Mouse (Mus musculus) heart, postnatal 0 days (tissue): ENCODE results near the gene Uqcr10. TPM values are rescaled to one million over a fixed set of nuclear protein-coding genes. Genes with fewer than 3 reads are reported as not detected.
A peak's percentile ranks its signal among the peaks of the same experiment; 100 is the strongest.

Experiments used
- ATAC-seq: fragments of 200-750 bp; cut with Nextera tagmentation; 2 replicates; pipeline ENCODE4 v1.8.0; 2017; ENCODE audit warnings: low read depth, moderate number of reproducible peaks, moderate library complexity; ENCODE audit not compliant: insufficient read depth
- DNase-seq: peaks from one replicate; pipeline ENCODE4 v3.0.0-alpha.2; 2016; ENCODE audit warnings: low spot score
- H3K27ac ChIP-seq: fragments of 300-500 bp; sonication (generic); 2 replicates; pipeline ENCODE4 v1.5.1; 2014; ENCODE audit warnings: low read depth, mild to moderate bottlenecking
- H3K27me3 ChIP-seq: fragments of 300-500 bp; sonication (generic); 2 replicates; pipeline ENCODE4 v1.6.1; 2014; ENCODE audit warnings: low read length, mixed read lengths; ENCODE audit not compliant: control insufficient read depth, insufficient read depth
- H3K36me3 ChIP-seq: fragments of 300-500 bp; sonication (generic); replicated peaks from 2 replicates; pipeline ENCODE4 v1.6.1; 2014; ENCODE audit warnings: low read length, mixed read lengths; ENCODE audit not compliant: control insufficient read depth, insufficient read depth
- H3K4me1 ChIP-seq: fragments of 300-500 bp; sonication (generic); 2 replicates; pipeline ENCODE4 v1.6.1; 2014; ENCODE audit warnings: antibody characterized with exemption; ENCODE audit not compliant: control insufficient read depth, insufficient read depth
- H3K4me2 ChIP-seq: fragments of 300-500 bp; sonication (generic); 2 replicates; pipeline ENCODE4 v1.6.1; 2014; ENCODE audit warnings: low read depth, mild to moderate bottlenecking, low read length, moderate library complexity
- H3K4me3 ChIP-seq: fragments of 300-500 bp; sonication (generic); 2 replicates; pipeline ENCODE4 v1.5.1; 2014; ENCODE audit warnings: low read depth, low read length
- H3K9ac ChIP-seq: fragments of 300-500 bp; sonication (generic); replicated peaks from 2 replicates; pipeline ENCODE4 v1.6.1; 2014; ENCODE audit warnings: low read depth, low read length, mixed read lengths
- H3K9me3 ChIP-seq: fragments of 300-500 bp; sonication (generic); replicated peaks from 2 replicates; pipeline ENCODE4 v1.6.1; 2016; ENCODE audit warnings: low read length; ENCODE audit not compliant: control insufficient read depth
- CTCF ChIP-seq: IDR thresholded peaks from 2 replicates; pipeline ENCODE4 v1.5.1; 2016; ENCODE audit warnings: antibody characterized with exemption, control low read depth, low read depth
- EP300 ChIP-seq: IDR thresholded peaks from 2 replicates; pipeline ENCODE4 v1.6.1; 2016; ENCODE audit warnings: antibody characterized with exemption, low read depth
- WGBS: fragments of 180-500 bp; shearing (Covaris S2); extraction: QIAGEN DNeasy Blood & Tissue Kit; methylation state at CpG from one replicate; pipeline ENCODE4 v1.1.7; 2014; 5-methylcytosine and 5-hydroxymethylcytosine counted together
- polyA plus RNA-seq: library from polyadenylated mRNA; unstranded; fragments of >200 nt; fragmentation: Nextera tagmentation; extraction: Ambion mirVana; gene quantifications from 2 replicates; pipeline ENCODE4 v1.2.1, GENCODE M21; 2015
- total RNA-seq: library from RNA; depleted of rRNA; stranded (reverse); fragments of >200 nt; gene quantifications from 2 replicates; pipeline ENCODE4 v1.2.3, GENCODE M21; 2014; ENCODE audit warnings: low replicate concordance

Uqcr10 gene
- total and polyA plus RNA-seq, 2 experiments from 2014 or later, result 837 to 3,434 TPM

- H3K27ac ChIP-seq, result no peak overlapping the region
- DNase-seq, result no peak
- no peak overlapping the region for H3K4me3 ChIP-seq
- H3K4me1 ChIP-seq, result peaks cover 6% of the 10 kb centered on the region; the same call in 1 of the 2 replicates
- H3K36me3 ChIP-seq, result peaks cover 33% of the 10 kb centered on the region
- 86% methylated on average over 6 of the region's 6 CpGs for WGBS
- no peak overlapping the region for H3K9ac ChIP-seq
- no peak overlapping the region for H3K4me2 ChIP-seq
- no peaks in the 10 kb centered on the region for H3K27me3 ChIP-seq
- ATAC-seq, result no peak
- H3K9me3 ChIP-seq, result no peaks in the 10 kb centered on the region
- TF ChIP-seq EP300, result no peak
- no peak for TF ChIP-seq CTCF
These were observed 29.0 kb downstream of the Uqcr10 start for GRCm38 (mm10) chr11:4675126-4675562.

GRCm38 (mm10) chr11:4674593-4674992 is 29.5 kb downstream of the Uqcr10 start:
- Histone ChIP-seq H3K27ac (no peak overlapping the region), H3K9ac (no peak overlapping the region), H3K9me3 (no peaks in the 10 kb centered on the region), H3K4me3 (no peak overlapping the region), H3K4me1 (peaks cover 6% of the 10 kb centered on the region; the same call in 1 of the 2 replicates), H3K4me2 (no peak overlapping the region), H3K27me3 (no peaks in the 10 kb centered on the region), H3K36me3 (peaks cover 28% of the 10 kb centered on the region; the same call in 1 of the 2 replicates)
- TF ChIP-seq CTCF (no peak), EP300 (no peak)
- no peak for ATAC-seq
- WGBS, result 88% methylated on average over 1 of the region's 1 CpGs
- DNase-seq, result no peak

GRCm38 (mm10) chr11:4671736-4672135 is 32.4 kb downstream of the Uqcr10 start:
- H3K36me3 ChIP-seq, result peaks cover 25% of the 10 kb centered on the region; the same call in 1 of the 2 replicates
- 52% methylated on average over 4 of the region's 4 CpGs for WGBS
- no peak overlapping the region for H3K4me2 ChIP-seq
- H3K4me1 ChIP-seq, result peaks cover 6% of the 10 kb centered on the region; the same call in 1 of the 2 replicates
- no peak overlapping the region for H3K9ac ChIP-seq
- peak; percentile 51 for DNase-seq
- ATAC-seq, result peak; percentile 87
- H3K9me3 ChIP-seq, result no peaks in the 10 kb centered on the region
- no peaks in the 10 kb centered on the region for H3K27me3 ChIP-seq
- TF ChIP-seq EP300, result no peak
- no peak for TF ChIP-seq CTCF
- H3K27ac ChIP-seq, result peak overlapping the region; percentile 58
- H3K4me3 ChIP-seq, result no peak overlapping the region

GRCm38 (mm10) chr11:4662496-4662878 is 41.7 kb downstream of the Uqcr10 start:
- Histone ChIP-seq H3K9ac (no peak overlapping the region), H3K9me3 (no peaks in the 10 kb centered on the region), H3K27ac (no peak overlapping the region), H3K36me3 (peaks cover 32% of the 10 kb centered on the region), H3K27me3 (no peaks in the 10 kb centered on the region), H3K4me3 (no peak overlapping the region), H3K4me2 (no peak overlapping the region), H3K4me1 (no peaks in the 10 kb centered on the region)
- no peak for TF ChIP-seq EP300
- no peak for TF ChIP-seq CTCF
- 92% methylated on average over 11 of the region's 11 CpGs for WGBS
- ATAC-seq, result no peak
- no peak for DNase-seq

- H3K27ac ChIP-seq, result no peak overlapping the region
- TF ChIP-seq EP300 (no peak), CTCF (no peak)
- H3K9ac ChIP-seq, result no peak overlapping the region
- DNase-seq (no peak), ATAC-seq (no peak)
- no peaks in the 10 kb centered on the region for H3K27me3 ChIP-seq
- no peak overlapping the region for H3K4me2 ChIP-seq
- no peak overlapping the region for H3K4me3 ChIP-seq
- peaks cover 36% of the 10 kb centered on the region for H3K36me3 ChIP-seq
- WGBS, result 90% methylated on average over 10 of the region's 10 CpGs
- no peaks in the 10 kb centered on the region for H3K9me3 ChIP-seq
- H3K4me1 ChIP-seq, result no peaks in the 10 kb centered on the region
These were observed 42.2 kb downstream of the Uqcr10 start for GRCm38 (mm10) chr11:4661871-4662495.

- no peak overlapping the region for H3K4me2 ChIP-seq
- no peak overlapping the region for H3K4me3 ChIP-seq
- TF ChIP-seq EP300, result no peak
- TF ChIP-seq CTCF, result no peak
- no peak overlapping the region for H3K9ac ChIP-seq
- no peaks in the 10 kb centered on the region for H3K27me3 ChIP-seq
- H3K4me1 ChIP-seq, result no peaks in the 10 kb centered on the region
- no peaks in the 10 kb centered on the region for H3K9me3 ChIP-seq
- DNase-seq (no peak), ATAC-seq (no peak)
- peaks cover 37% of the 10 kb centered on the region for H3K36me3 ChIP-seq
- 64% methylated on average over 4 of the region's 4 CpGs for WGBS
- no peak overlapping the region for H3K27ac ChIP-seq
These were observed 42.8 kb downstream of the Uqcr10 start for GRCm38 (mm10) chr11:4661324-4661723.
